Mouse (Mus musculus): Measurements from ENCODE around the gene Myo9a.

- TF ChIP-seq CTCF (IDR thresholded peaks at IDR 0.05 in 2 of 3, conservative IDR thresholded peaks at IDR 0.05 in 1 of 3; ENCODE audit: control insufficient read depth in 1 of 3, insufficient read depth in 1 of 3, low read depth in 2 of 3, low read length in 3 of 3, poor library complexity in 1 of 3, severe bottlenecking in 1 of 3) (no peak), MXI1 (IDR thresholded peaks at IDR 0.05; ENCODE audit: low read depth, low read length) (no peak), ZKSCAN1 (IDR thresholded peaks at IDR 0.05; ENCODE audit: low read depth, low read length) (no peak), CHD1 (IDR thresholded peaks at IDR 0.05; ENCODE audit: low read depth, low read length) (no peak), POLR2AphosphoS5 (IDR thresholded peaks at IDR 0.05; ENCODE audit: borderline replicate concordance, low read depth, low read length) (no peak), UBTF (IDR thresholded peaks at IDR 0.05; ENCODE audit: borderline replicate concordance, insufficient read depth, low read depth, low read length) (no peak), EP300 (IDR thresholded peaks at IDR 0.05; ENCODE audit: low read depth in 1 of 2, low read length in 2 of 2) (no peak), BHLHE40 (IDR thresholded peaks at IDR 0.05; ENCODE audit: borderline replicate concordance, low read depth, low read length) (no peak)
Measured at GRCm38 (mm10) chr9:59941885-59942350, 191.2 kb downstream of the Myo9a start.
